In the genomic region with DNA sequence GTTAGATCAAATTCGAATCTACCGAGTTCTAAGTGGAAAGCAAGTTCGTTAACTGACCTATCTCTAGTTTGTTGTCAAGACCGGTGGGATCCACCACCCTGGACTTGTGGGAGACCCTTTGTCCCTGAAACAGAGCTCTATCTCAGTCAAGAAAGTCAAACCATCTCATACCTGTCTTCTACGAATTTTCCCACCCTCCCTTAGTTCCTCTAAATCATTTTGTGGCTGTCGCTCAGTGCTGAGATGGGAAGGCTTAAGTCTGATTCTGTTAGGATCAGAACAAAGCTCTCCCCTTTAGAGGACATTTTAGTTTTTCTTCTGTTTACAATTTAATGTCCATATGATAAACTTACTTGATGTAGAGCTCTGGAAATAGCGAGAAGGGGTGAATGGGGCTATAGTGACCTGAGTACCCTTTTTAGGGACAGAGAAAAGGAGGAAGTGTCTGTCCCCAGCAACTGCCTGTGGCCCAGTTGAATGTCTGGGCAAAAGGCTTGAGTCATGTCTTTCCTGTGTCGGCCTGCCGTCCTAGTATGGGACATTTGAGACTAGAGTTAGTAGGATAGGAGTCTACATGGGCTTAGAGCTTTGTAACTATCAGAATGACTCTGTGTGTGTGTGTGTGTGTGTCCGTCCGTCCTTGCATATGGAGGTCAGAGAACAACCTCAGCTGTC, we compare ENCODE assay signal across 8 mouse cellular contexts. TPM values are rescaled to one million over a fixed set of nuclear protein-coding genes. Genes with fewer than 3 reads are reported as not detected.
DNase-seq lines count a peak whose midpoint lies in the region; ATAC-seq and TF ChIP-seq lines count a peak whose summit lies in the region.

No protein-coding gene starts in this region.

- no peaks in the 10 kb centered on the region for H3K27me3 ChIP-seq in lung, embryonic 14.5 days (ENCODE audit: insufficient read depth, low read length)
- H3K27me3 ChIP-seq in embryonic facial prominence, embryonic 14.5 days (replicated peaks; ENCODE audit: control insufficient read depth, insufficient read depth, low read length): no peaks in the 10 kb centered on the region
- H3K27me3 ChIP-seq in intestine, postnatal 0 days (replicated peaks; ENCODE audit: control insufficient read depth, insufficient read depth, low read length): no peaks in the 10 kb centered on the region
- no peaks in the 10 kb centered on the region for H3K27me3 ChIP-seq in neural tube, embryonic 15.5 days (replicated peaks)

- no peaks in the 10 kb centered on the region for H3K9me3 ChIP-seq in lung, embryonic 14.5 days (ENCODE audit: low read depth, low read length)
- H3K9me3 ChIP-seq in embryonic facial prominence, embryonic 14.5 days (ENCODE audit: control insufficient read depth, low read length): no peaks in the 10 kb centered on the region
- H3K9me3 ChIP-seq in intestine, postnatal 0 days (ENCODE audit: control insufficient read depth): no peaks in the 10 kb centered on the region
- H3K9me3 ChIP-seq in neural tube, embryonic 15.5 days (replicated peaks): no peaks in the 10 kb centered on the region

- H3K36me3 ChIP-seq in lung, embryonic 14.5 days (ENCODE audit: insufficient read depth): no peaks in the 10 kb centered on the region
- H3K36me3 ChIP-seq in embryonic facial prominence, embryonic 14.5 days (ENCODE audit: control insufficient read depth, insufficient read depth, low read length): no peaks in the 10 kb centered on the region
- H3K36me3 ChIP-seq in intestine, postnatal 0 days (ENCODE audit: control insufficient read depth, insufficient read depth): no peaks in the 10 kb centered on the region
- no peaks in the 10 kb centered on the region for H3K36me3 ChIP-seq in neural tube, embryonic 15.5 days

- peak overlapping the region; percentile 74; the same call in 1 of the 2 replicates for H3K9ac ChIP-seq in lung, embryonic 14.5 days
- peak overlapping the region; percentile 79 for H3K9ac ChIP-seq in embryonic facial prominence, embryonic 14.5 days (ENCODE audit: low read depth, low read length)
- no peak overlapping the region for H3K9ac ChIP-seq in intestine, postnatal 0 days (ENCODE audit: low read depth, low read length)
- H3K9ac ChIP-seq in neural tube, embryonic 15.5 days (replicated peaks): peak overlapping the region; percentile 95

- intact Hi-C loops in left cerebral cortex, postnatal 4 days (cut with DNase I): loop anchor here (10.0 kb wide), 1 partner anchor 192 kb away; no protein-coding TSS in a partner anchor

- H3K4me1 ChIP-seq in lung, embryonic 14.5 days (ENCODE audit: insufficient read depth): peaks cover 9% of the 10 kb centered on the region
- H3K4me1 ChIP-seq in embryonic facial prominence, embryonic 14.5 days (ENCODE audit: control insufficient read depth, insufficient read depth, low read length): peaks cover 12% of the 10 kb centered on the region
- no peaks in the 10 kb centered on the region for H3K4me1 ChIP-seq in intestine, postnatal 0 days (replicated peaks; ENCODE audit: control insufficient read depth, insufficient read depth, low read length)
- H3K4me1 ChIP-seq in neural tube, embryonic 15.5 days: peaks cover 51% of the 10 kb centered on the region

- H3K4me2 ChIP-seq in lung, embryonic 14.5 days: peak overlapping the region; percentile 98
- H3K4me2 ChIP-seq in embryonic facial prominence, embryonic 14.5 days (ENCODE audit: low read depth, low read length): peak overlapping the region; percentile 95
- peak overlapping the region; percentile 97 for H3K4me2 ChIP-seq in intestine, postnatal 0 days (replicated peaks; ENCODE audit: low read depth)
- H3K4me2 ChIP-seq in neural tube, embryonic 15.5 days: peak overlapping the region; percentile 87

- peak overlapping the region; percentile 81 for H3K4me3 ChIP-seq in lung, embryonic 14.5 days (ENCODE audit: low read depth, low read length)
- H3K4me3 ChIP-seq in embryonic facial prominence, embryonic 14.5 days (ENCODE audit: low read depth, low read length): peak overlapping the region; percentile 87
- peak overlapping the region; percentile 93 for H3K4me3 ChIP-seq in intestine, postnatal 0 days (ENCODE audit: low read depth, low read length)
- peak overlapping the region; percentile 94 for H3K4me3 ChIP-seq in neural tube, embryonic 15.5 days (replicated peaks)

- no peak for DNase-seq in lung, embryonic 14.5 days
- DNase-seq in lung, postnatal 10 days: no peak
- DNase-seq in embryonic facial prominence, embryonic 14.5 days (ENCODE audit: low spot score): no peak
- no peak for DNase-seq in gastrocnemius, postnatal 4 days (ENCODE audit: low spot score in 2 of 2)
- no peak for DNase-seq in left cerebral cortex, postnatal 4 days
- no peak for DNase-seq in left cerebral cortex, adult 18-20 months (ENCODE audit: low spot score in 2 of 2)

- no peak overlapping the region for H3K27ac ChIP-seq in lung, embryonic 14.5 days (ENCODE audit: low read depth)
- no peak overlapping the region for H3K27ac ChIP-seq in embryonic facial prominence, embryonic 14.5 days (replicated peaks; ENCODE audit: low read depth, low read length)
- no peak overlapping the region for H3K27ac ChIP-seq in intestine, postnatal 0 days (ENCODE audit: low read depth, low read length)
- peak overlapping the region; percentile 98; the same call in 1 of the 2 replicates for H3K27ac ChIP-seq in neural tube, embryonic 15.5 days (replicated peaks)

- no peak for TF ChIP-seq CTCF in lung, embryonic 14.5 days (IDR thresholded peaks at IDR 0.05; ENCODE audit: low read depth)
- TF ChIP-seq CTCF in intestine, postnatal 0 days (IDR thresholded peaks at IDR 0.05; ENCODE audit: low read depth): no peak

- ATAC-seq in lung, embryonic 14.5 days (ENCODE audit: insufficient read depth): no peak
- ATAC-seq in embryonic facial prominence, embryonic 14.5 days (ENCODE audit: low read depth): no peak
- ATAC-seq in intestine, postnatal 0 days: no peak
- no peak for ATAC-seq in neural tube, embryonic 15.5 days (ENCODE audit: low FRiP score)

- WGBS in lung, embryonic 14.5 days: 59% methylated on average over 11 of the region's 11 CpGs
- WGBS in embryonic facial prominence, embryonic 14.5 days: 57% methylated on average over 11 of the region's 11 CpGs
- 50% methylated on average over 11 of the region's 11 CpGs for WGBS in intestine, postnatal 0 days
- WGBS in neural tube, embryonic 15.5 days: 64% methylated on average over 11 of the region's 11 CpGs

RNA-seq across cellular contexts. Expression of a gene that starts 2.2 kb away (rescaled TPM):
- polyA plus RNA-seq in lung, embryonic 14.5 days (2014; fragmentation: Nextera tagmentation; extraction: Ambion mirVana): 4.6 and 5.2 TPM in 2 replicates
- 5.1 and 5.8 TPM in 2 replicates for polyA plus RNA-seq in embryonic facial prominence, embryonic 14.5 days (2014; fragmentation: Nextera tagmentation; extraction: Ambion mirVana)
- polyA plus RNA-seq in intestine, postnatal 0 days (2015; fragmentation: Nextera tagmentation; extraction: Ambion mirVana): 4.1 and 4.5 TPM in 2 replicates
- polyA plus RNA-seq in neural tube, embryonic 15.5 days (2015; fragmentation: Nextera tagmentation; extraction: Ambion mirVana): 12.1 and 13.3 TPM in 2 replicates
- total RNA-seq in gastrocnemius, postnatal 4 days (2021): 1 to 10 TPM; 5.9 to 6.1 TPM
- 10 to 100 TPM; 48.2 to 48.9 TPM for total RNA-seq in left cerebral cortex, postnatal 4 days (2021)
- total RNA-seq in left cerebral cortex, adult 18-20 months (2021): 10 to 100 TPM; 70.4 to 74.1 TPM
